Mouse (Mus musculus): ENCODE measurements around the gene Lrrc8a.

Gene Lrrc8a

GRCm38 (mm10) chr2:30237199-30237880, at the start of gene Lrrc8a:
Gene Lrrc8a, plus strand, starts transcription at chr2:30237715.
- DNase-seq: peak; percentile 100

GRCm38 (mm10) chr2:30191790-30192580, 45.5 kb upstream of the Lrrc8a start:
- DNase-seq: no peak

GRCm38 (mm10) chr2:30194656-30195055, 42.9 kb upstream of the Lrrc8a start:
- no peak for DNase-seq

DNA sequence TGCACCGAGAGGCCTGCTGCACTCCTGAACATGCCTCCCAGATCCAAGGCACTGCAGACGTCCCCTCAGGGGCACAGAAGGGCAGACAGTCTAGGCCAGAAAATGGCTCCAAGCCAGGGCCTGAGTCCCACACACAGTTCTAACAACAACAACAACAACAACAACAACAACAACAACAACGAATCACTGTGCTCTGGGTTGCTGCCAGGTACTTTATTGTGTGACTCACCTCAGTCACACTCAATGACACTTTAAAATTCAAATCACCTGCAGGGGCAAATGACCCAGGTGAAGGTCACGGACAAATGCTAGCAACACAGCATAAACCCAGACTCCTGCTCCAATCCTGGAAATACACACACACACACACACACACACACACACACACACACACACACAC, 39.5 kb upstream of the Lrrc8a start:
- no peak for DNase-seq

- no peak for DNase-seq
Measured at GRCm38 (mm10) chr2:30199984-30200383, 37.5 kb upstream of the Lrrc8a start.

DNA sequence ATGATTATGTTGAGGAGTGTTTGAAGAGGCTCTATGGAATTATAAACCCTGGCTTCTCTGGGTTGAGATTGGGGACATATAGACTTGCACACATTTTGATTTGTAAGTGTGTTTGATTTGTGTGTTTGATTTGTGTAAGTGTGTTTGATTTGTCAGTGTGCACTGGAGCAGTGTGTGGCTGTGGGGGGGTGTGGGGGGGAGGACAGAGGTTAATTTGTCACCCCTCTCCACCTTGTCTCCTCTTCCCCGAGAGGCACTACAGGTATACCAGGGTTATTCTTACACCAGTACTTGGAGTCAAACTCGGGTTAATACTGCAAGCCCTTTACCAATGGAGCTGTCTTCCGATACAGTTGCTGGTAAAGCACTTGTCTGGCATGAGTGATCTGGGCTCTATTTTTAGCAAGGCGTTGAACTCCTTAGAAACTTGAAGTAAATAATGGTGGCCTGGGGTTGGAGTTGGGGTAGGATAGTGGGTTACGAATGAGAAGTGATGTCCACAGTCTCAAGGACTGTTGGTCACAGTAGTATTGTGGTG, 37.1 kb upstream of the Lrrc8a start:
- DNase-seq: no peak

GRCm38 (mm10) chr2:30203439-30203838, 34.1 kb upstream of the Lrrc8a start:
- no peak for DNase-seq

DNA sequence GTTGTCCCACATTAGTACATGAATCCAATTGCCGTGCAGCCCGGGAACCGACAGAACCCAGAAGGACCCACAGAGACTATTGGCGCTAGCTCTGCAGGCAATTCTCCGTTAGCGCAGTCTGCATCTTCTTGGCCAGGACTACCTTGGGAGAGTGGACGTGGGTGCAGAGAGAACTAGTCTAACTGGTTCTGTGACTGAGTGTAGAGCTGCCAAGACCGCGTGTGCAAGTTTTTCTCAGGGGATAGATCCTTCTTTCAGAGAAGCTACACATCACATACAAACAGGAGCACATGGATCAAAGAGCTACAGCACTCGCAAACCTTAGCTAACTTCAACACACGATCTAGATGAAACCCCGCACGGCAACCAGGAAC, 32.3 kb upstream of the Lrrc8a start:
- DNase-seq: no peak

GRCm38 (mm10) chr2:30205629-30206357, 31.7 kb upstream of the Lrrc8a start, which contains the start of gene Kyat1:
Gene Kyat1, minus strand, starts transcription at chr2:30205847.
- DNase-seq: peak; percentile 89

- DNase-seq: no peak
Measured at GRCm38 (mm10) chr2:30207401-30207800, 30.1 kb upstream of the Lrrc8a start.

GRCm38 (mm10) chr2:30207886-30208285, 29.6 kb upstream of the Lrrc8a start:
- DNase-seq: no peak

DNA sequence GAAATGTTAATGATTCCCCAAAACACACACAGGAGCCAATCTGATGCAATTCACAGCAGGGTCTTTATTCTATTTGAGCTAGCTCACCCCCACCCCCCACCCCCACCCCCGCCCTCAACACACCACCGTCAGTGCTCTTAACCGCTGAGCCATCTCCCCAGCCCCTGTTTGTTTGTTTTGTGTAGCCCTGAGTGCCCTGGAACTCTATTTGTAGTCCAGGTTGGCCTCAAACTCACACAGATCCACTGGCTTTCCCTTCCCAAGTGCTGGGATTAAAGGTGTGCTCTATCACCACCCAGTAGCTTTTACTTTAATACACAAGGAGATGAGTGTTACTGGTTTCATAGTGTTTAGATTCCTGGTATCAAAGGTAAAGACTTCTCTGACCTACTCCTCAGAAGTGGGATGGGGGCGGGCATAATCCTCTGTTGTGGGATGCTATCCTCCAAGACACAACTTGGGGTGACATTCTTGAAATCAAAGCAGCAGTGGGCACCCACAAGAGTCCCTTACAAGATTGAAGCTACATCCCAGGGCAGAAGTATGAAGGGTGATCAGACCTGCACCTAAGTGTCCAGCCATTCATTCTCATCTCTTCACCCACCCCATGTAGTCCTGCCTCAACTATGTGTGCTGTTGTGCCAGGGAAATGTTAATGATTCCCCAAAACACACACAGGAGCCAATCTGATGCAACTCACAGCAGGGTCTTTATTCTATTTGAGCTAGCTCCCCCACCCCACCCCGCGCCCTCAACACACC, 25.9 kb upstream of the Lrrc8a start:
- DNase-seq: no peak

DNA sequence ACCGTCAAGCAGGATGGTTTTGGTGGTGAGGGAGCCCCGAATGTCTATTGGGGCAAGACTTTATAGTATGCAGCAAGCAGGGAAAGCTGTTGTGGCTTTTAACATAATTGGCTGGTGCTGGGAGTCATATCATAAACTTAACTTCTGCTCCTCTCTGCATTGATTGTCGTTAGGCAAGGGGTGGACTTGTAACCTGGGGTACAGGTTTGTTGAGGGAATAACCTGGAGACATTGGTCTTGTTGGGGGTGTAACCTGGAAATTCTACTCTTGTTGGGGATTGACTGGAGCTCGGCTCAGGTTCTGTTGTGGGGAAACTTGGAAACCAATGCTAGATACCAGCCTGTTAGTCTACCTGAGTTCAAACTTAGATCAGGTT, 25.4 kb upstream of the Lrrc8a start:
- DNase-seq: no peak

DNA sequence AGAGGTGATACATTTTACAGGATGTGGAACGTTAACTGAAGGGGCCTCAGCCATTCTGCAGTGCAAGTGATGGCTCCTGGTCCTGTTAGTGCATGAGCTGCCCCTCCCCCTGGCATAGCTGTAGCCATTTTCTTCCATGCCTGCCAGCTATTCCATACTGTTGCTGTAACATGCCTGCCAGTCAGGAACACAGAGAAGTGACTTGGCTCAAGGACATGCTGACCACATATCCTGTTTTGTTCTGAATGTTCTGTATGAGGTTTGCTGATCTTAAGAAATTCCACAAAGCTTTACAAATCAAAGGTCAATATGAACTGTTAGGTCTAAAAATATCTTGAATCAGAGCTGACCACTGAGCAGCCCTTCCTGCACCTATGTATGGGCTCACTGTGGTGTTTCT, 24.6 kb upstream of the Lrrc8a start:
- no peak for DNase-seq

- DNase-seq: no peak
Measured at GRCm38 (mm10) chr2:30214745-30215144, 22.8 kb upstream of the Lrrc8a start.

DNA sequence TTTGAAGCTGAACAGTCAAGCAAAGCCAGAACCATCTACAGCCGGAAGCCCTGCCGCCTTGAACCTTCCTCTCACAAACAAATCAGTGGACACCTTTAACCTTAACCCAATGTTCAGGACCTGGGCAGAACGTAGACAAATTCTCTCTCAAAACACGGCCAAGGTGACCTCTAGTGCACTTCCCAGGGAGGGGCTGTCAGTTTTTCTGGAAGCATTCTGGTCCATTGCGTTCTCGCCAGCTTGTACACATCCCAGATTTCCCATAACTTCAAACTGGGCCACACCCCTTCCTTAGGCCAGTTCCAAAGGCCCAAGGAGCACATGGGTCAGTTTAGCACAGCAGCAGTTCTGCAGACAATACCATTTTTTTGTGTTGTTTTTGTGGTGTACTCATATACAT, 22.0 kb upstream of the Lrrc8a start:
- DNase-seq: no peak

GRCm38 (mm10) chr2:30216293-30216692, 21.2 kb upstream of the Lrrc8a start:
- no peak for DNase-seq

GRCm38 (mm10) chr2:30235593-30235992, 1.9 kb upstream of the Lrrc8a start:
- DNase-seq: no peak

DNA sequence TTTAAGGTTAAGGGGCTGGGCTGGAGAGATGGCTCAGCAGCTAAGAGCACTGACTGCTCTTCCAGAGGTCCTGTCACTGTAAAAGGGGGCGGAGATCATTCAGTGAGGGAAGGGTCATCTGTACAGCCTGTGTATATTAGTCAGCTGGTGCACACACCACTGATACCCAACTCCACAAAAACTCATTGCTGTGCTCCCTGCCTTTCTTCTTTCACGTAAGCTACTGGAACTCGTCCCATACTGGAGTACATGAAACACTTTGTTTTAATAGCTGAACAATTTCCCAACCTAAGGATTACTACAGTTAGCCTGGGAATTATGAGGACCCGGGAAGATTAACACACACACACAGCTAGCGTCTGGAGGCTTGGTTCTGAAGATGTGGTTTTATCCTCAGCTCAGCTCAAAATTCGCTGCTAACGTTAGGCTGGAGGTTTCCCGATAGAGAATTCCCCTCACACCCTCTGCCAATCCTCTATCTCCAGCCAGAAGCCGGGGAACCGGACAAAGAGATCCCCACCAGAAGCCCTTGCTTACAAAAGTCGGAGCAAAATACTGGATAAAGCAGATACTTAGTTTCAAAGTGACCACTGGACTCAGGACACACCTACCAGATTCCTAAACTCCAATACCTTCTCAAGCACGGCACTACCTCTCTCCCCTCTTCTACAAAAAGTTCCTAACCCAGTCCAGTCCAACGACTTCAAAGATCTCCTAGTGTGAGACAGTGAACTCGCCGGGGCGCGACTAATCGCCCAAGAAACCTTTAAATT, 903 bp upstream of the Lrrc8a start:
- DNase-seq: no peak

DNA sequence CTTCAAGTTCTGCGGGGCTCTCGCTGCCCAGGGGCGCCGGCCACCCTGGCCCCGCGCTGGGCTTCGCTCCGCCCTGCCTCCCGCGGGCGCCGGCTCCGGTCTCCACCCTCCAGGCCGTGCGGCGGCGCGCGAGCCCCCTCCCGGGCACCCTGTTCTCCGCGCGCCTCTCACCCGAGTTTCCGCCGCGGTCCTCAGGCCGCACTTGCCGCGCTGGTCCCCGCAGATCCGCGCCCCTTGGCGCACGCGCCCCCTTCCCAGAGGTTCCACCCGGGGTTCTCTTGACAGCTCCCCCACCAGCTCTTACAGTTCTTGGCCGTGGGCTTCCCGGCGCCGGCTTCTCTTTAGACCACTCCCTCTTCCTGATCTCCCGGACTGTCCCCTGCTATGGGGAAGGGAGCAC, 366 bp downstream of the Lrrc8a start:
- DNase-seq: peak; percentile 70

GRCm38 (mm10) chr2:30238906-30239465, 1.5 kb downstream of the Lrrc8a start:
- no peak for DNase-seq

GRCm38 (mm10) chr2:30239777-30240176, 2.3 kb downstream of the Lrrc8a start:
- DNase-seq: no peak
